Mouse (Mus musculus): ENCODE measurements around the gene Aoc3. TPM values are rescaled to one million over a fixed set of nuclear protein-coding genes. Genes with fewer than 3 reads are reported as not detected.
"Not testable (repeated sequence)": the region's sequence is repeated elsewhere in the genome, so short reads cannot be mapped to it uniquely, and the experiment has no call there.

The Aoc3 gene
- polyA plus RNA-seq, 1 experiment, result 6.6 TPM

- Histone ChIP-seq H3K27me3 (ENCODE audit: control insufficient read depth, insufficient read depth, low read length) (no peaks in the 10 kb centered on the region), H3K27ac (ENCODE audit: insufficient read depth, low read depth, low read length) (peak overlapping the region; percentile 48), H3K4me1 (ENCODE audit: control insufficient read depth, insufficient read depth, insufficient read length, low read length) (peaks cover 2% of the 10 kb centered on the region), H3K4me3 (ENCODE audit: low read depth, low read length) (peak overlapping the region; percentile 99; the same call in 1 of the 2 replicates), H3K36me3 (ENCODE audit: control insufficient read depth, insufficient read depth, low read length) (peaks cover 14% of the 10 kb centered on the region)
- TF ChIP-seq CTCF (IDR thresholded peaks at IDR 0.05; ENCODE audit: extremely low read depth, insufficient read length, insufficient replicate concordance, low read depth, low read length) (no peak), POLR2A (IDR thresholded peaks at IDR 0.05; ENCODE audit: low read depth, low read length) (no peak)
- WGBS, result 83% methylated on average over 8 of the region's 8 CpGs
Measured at GRCm38 (mm10) chr11:101315082-101315650, 15.2 kb upstream of the Aoc3 start.

- H3K4me3 ChIP-seq (ENCODE audit: low read depth, low read length), result peak within 1 kb of the TSS; percentile 99
- TF ChIP-seq POLR2A (IDR thresholded peaks at IDR 0.05; ENCODE audit: low read depth, low read length), result peak; percentile 62
- 0 out of 2 replicates have a peak, but pooled peaks have one; percentile 2 for TF ChIP-seq CTCF (IDR thresholded peaks at IDR 0.05; ENCODE audit: extremely low read depth, insufficient read length, insufficient replicate concordance, low read depth, low read length)
- under 1% methylated on average over 62 of the region's 62 CpGs for WGBS
- peaks cover 2% of the 10 kb centered on the region for H3K4me1 ChIP-seq (ENCODE audit: control insufficient read depth, insufficient read depth, insufficient read length, low read length)
- peaks cover 21% of the 10 kb centered on the region for H3K36me3 ChIP-seq (ENCODE audit: control insufficient read depth, insufficient read depth, low read length)
- H3K27ac ChIP-seq (ENCODE audit: insufficient read depth, low read depth, low read length), result peak within 1 kb of the TSS; percentile 48
- H3K27me3 ChIP-seq (ENCODE audit: control insufficient read depth, insufficient read depth, low read length), result no peaks in the 10 kb centered on the region
Measured at GRCm38 (mm10) chr11:101315665-101316500, 14.5 kb upstream of the Aoc3 start, which contains the start of gene Psme3. Gene Psme3, plus strand, starts transcription at chr11:101316213.

- Histone ChIP-seq H3K4me1 (ENCODE audit: control insufficient read depth, insufficient read depth, insufficient read length, low read length) (peaks cover 2% of the 10 kb centered on the region), H3K36me3 (ENCODE audit: control insufficient read depth, insufficient read depth, low read length) (peaks cover 26% of the 10 kb centered on the region), H3K4me3 (ENCODE audit: low read depth, low read length) (peak overlapping the region; percentile 99), H3K27ac (ENCODE audit: insufficient read depth, low read depth, low read length) (peak overlapping the region; percentile 14; the same call in 1 of the 2 replicates), H3K27me3 (ENCODE audit: control insufficient read depth, insufficient read depth, low read length) (no peaks in the 10 kb centered on the region)
- under 1% methylated on average over 17 of the region's 17 CpGs for WGBS
- TF ChIP-seq POLR2A (IDR thresholded peaks at IDR 0.05; ENCODE audit: low read depth, low read length) (no peak), CTCF (IDR thresholded peaks at IDR 0.05; ENCODE audit: extremely low read depth, insufficient read length, insufficient replicate concordance, low read depth, low read length) (no peak)
Measured at GRCm38 (mm10) chr11:101316501-101316917, 13.9 kb upstream of the Aoc3 start.

GRCm38 (mm10) chr11:101323609-101324008, 6.8 kb upstream of the Aoc3 start:
- no peaks in the 10 kb centered on the region for H3K4me1 ChIP-seq (ENCODE audit: control insufficient read depth, insufficient read depth, insufficient read length, low read length)
- TF ChIP-seq CTCF (IDR thresholded peaks at IDR 0.05; ENCODE audit: extremely low read depth, insufficient read length, insufficient replicate concordance, low read depth, low read length), result peak; percentile 82; the same call in 1 of the 2 replicates
- no peak for TF ChIP-seq POLR2A (IDR thresholded peaks at IDR 0.05; ENCODE audit: low read depth, low read length)
- H3K4me3 ChIP-seq (ENCODE audit: low read depth, low read length), result no peak overlapping the region
- no peak overlapping the region for H3K27ac ChIP-seq (ENCODE audit: insufficient read depth, low read depth, low read length)
- WGBS, result 6% methylated on average over 4 of the region's 4 CpGs
- H3K27me3 ChIP-seq (ENCODE audit: control insufficient read depth, insufficient read depth, low read length), result no peaks in the 10 kb centered on the region
- H3K36me3 ChIP-seq (ENCODE audit: control insufficient read depth, insufficient read depth, low read length), result peaks cover 56% of the 10 kb centered on the region

GRCm38 (mm10) chr11:101324763-101325162, 5.6 kb upstream of the Aoc3 start, which contains the start of gene Aoc2:
Gene Aoc2, plus strand, starts transcription at chr11:101325063.
- peaks cover 47% of the 10 kb centered on the region for H3K36me3 ChIP-seq (ENCODE audit: control insufficient read depth, insufficient read depth, low read length)
- WGBS, result 84% methylated on average over 5 of the region's 5 CpGs

GRCm38 (mm10) chr11:101325201-101325600, 5.2 kb upstream of the Aoc3 start:
- not testable (repeated sequence) for H3K27me3 ChIP-seq (ENCODE audit: control insufficient read depth, insufficient read depth, low read length); H3K27ac ChIP-seq (ENCODE audit: insufficient read depth, low read depth, low read length); H3K4me1 ChIP-seq (ENCODE audit: control insufficient read depth, insufficient read depth, insufficient read length, low read length); H3K4me3 ChIP-seq (ENCODE audit: low read depth, low read length)
- 90% methylated on average over 11 of the region's 11 CpGs for WGBS
- H3K36me3 ChIP-seq (ENCODE audit: control insufficient read depth, insufficient read depth, low read length), result peaks cover 43% of the 10 kb centered on the region

More at GRCm38 (mm10) chr11:101324763-101325162, 5.6 kb upstream of the Aoc3 start, which contains the start of gene Aoc2:
- no peak within 1 kb of the TSS for H3K4me3 ChIP-seq (ENCODE audit: low read depth, low read length)
- TF ChIP-seq POLR2A (IDR thresholded peaks at IDR 0.05; ENCODE audit: low read depth, low read length) (no peak), CTCF (IDR thresholded peaks at IDR 0.05; ENCODE audit: extremely low read depth, insufficient read length, insufficient replicate concordance, low read depth, low read length) (no peak)
- no peak within 1 kb of the TSS for H3K27ac ChIP-seq (ENCODE audit: insufficient read depth, low read depth, low read length)
- no peaks in the 10 kb centered on the region for H3K27me3 ChIP-seq (ENCODE audit: control insufficient read depth, insufficient read depth, low read length)
- no peaks in the 10 kb centered on the region for H3K4me1 ChIP-seq (ENCODE audit: control insufficient read depth, insufficient read depth, insufficient read length, low read length)

- TF ChIP-seq CTCF (IDR thresholded peaks at IDR 0.05; ENCODE audit: extremely low read depth, insufficient read length, insufficient replicate concordance, low read depth, low read length), result no peak
- TF ChIP-seq POLR2A (IDR thresholded peaks at IDR 0.05; ENCODE audit: low read depth, low read length), result no peak
- H3K4me3 ChIP-seq (ENCODE audit: low read depth, low read length), result no peak overlapping the region
- WGBS, result 90% methylated on average over 11 of the region's 11 CpGs
- no peaks in the 10 kb centered on the region for H3K4me1 ChIP-seq (ENCODE audit: control insufficient read depth, insufficient read depth, insufficient read length, low read length)
- no peak overlapping the region for H3K27ac ChIP-seq (ENCODE audit: insufficient read depth, low read depth, low read length)
- H3K27me3 ChIP-seq (ENCODE audit: control insufficient read depth, insufficient read depth, low read length), result no peaks in the 10 kb centered on the region
- peaks cover 34% of the 10 kb centered on the region for H3K36me3 ChIP-seq (ENCODE audit: control insufficient read depth, insufficient read depth, low read length)
Measured at GRCm38 (mm10) chr11:101326147-101326546, 4.3 kb upstream of the Aoc3 start.
